Mouse (Mus musculus) spleen, adult 18-20 months (tissue): ENCODE data around the gene Gm3298.
"Not testable (repeated sequence)": the region's sequence is repeated elsewhere in the genome, so short reads cannot be mapped to it uniquely, and the experiment has no call there.

Source experiments
- DNase-seq, 2 experiments: peaks; one replicate each; pipeline ENCODE4 v3.0.0; 2022; ENCODE audit warnings: mixed read lengths in 2 of 2

Gm3298 gene

GRCm38 (mm10) chr14:5015591-5015990 is at the start of gene Gm3298:
Gene Gm3298, plus strand, starts transcription at chr14:5015891.
- DNase-seq: not testable (repeated sequence)

- not testable (repeated sequence) for DNase-seq
Observed at GRCm38 (mm10) chr14:4983635-4984034, 32.1 kb upstream of the Gm3298 start, which contains the start of gene Gm8297. Gene Gm8297, plus strand, starts transcription at chr14:4983935.

DNA sequence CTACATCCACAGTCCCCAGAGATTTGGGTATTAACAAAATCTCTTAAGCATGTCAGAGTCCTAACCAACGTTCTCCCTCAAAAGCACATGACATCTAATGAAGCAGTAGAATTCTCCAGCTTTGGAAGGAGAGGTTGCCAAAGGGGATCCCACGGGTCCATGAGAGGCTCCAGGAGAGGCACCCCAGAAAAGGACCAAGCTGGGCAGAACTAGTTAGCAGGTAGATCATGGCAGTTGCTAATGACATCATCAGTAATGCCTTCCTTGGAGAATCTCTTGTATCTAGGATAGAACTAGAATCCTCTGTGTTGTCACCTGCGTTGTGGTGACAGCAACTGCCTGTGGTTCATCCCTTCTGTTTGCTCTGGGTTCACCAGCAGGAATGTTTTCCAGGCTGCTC is 34.6 kb downstream of the Gm3298 start, which contains the start of gene 4930555G01Rik:
Gene 4930555G01Rik, plus strand, starts transcription at position 301 of the 400 bp plus-strand sequence.
- DNase-seq: not testable (repeated sequence)
